Mouse (Mus musculus) megakaryocyte, embryonic 14.5 days (primary cell): ENCODE results near the gene Hnrnpl.

Experiments
- FLI1 ChIP-seq: IDR thresholded peaks from 2 replicates; pipeline ENCODE4 v1.6.1; 2012; ENCODE audit warnings: low read length, inconsistent platforms, mixed read lengths
- GATA1 ChIP-seq: IDR thresholded peaks from 3 replicates; pipeline ENCODE4 v1.6.1; 2012; ENCODE audit warnings: mixed read lengths, low read length, inconsistent platforms, borderline replicate concordance

- no peak for TF ChIP-seq GATA1
- TF ChIP-seq FLI1, result no peak
Measured at GRCm38 (mm10) chr7:28812436-28812835, 4.1 kb downstream of the Hnrnpl start.
